Mouse (Mus musculus): Measurements from ENCODE around the gene Cep57. TPM values are rescaled to one million over a fixed set of nuclear protein-coding genes. Genes with fewer than 3 reads are reported as not detected.
"Not testable (repeated sequence)": the region's sequence is repeated elsewhere in the genome, so short reads cannot be mapped to it uniquely, and the experiment has no call there.

Cep57 gene
- polyA plus RNA-seq, 1 experiment from 2014 or later, result 49.2 TPM

DNA sequence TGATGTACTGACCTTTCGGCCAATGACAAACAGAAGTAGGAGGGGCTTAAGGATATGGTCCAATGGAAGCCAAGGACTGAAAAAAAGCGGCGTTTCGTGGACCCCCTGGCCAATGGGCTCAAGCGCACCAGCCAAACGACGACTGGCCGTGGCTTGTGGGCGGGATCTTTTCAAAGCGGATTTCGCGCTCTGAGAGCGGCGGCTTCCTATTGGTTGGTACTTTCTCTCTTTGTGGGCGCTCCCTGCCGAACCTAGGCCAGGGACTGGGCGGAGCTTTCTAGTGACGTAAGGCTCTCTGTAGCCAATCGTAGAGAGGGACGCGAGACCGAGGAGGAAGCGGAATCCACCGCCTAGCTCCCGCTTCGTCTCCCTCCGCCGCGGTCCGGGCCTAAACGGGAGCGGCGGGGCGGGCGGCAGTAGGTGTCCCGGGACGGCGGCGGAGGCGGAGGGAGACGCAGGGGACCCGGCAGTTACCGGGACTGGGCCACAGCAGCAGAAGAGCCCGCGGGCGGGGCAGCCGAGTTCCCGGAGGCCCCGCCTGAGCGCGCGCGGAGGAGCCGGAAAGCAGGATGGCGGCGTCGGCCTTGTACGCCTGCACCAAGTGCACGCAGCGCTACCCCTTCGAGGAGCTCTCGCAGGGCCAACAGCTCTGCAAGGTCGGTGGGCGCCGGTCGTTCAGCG, 639 bp upstream of the Cep57 start, which contains the start of gene Fam76b:
Gene Fam76b, plus strand, starts transcription at position 311 of the 681 bp plus-strand sequence.
- DNase-seq (ENCODE audit: low spot score), result peak; percentile 100
- Histone ChIP-seq H3K4me3 (peak within 1 kb of the TSS; percentile 96), H3K27me3 (ENCODE audit: insufficient read depth, poor library complexity, severe bottlenecking) (no peaks in the 10 kb centered on the region), H3K9me3 (no peaks in the 10 kb centered on the region), H3K4me1 (peaks cover 17% of the 10 kb centered on the region), H3K27ac (peak within 1 kb of the TSS; percentile 99), H3K36me3 (peaks cover 26% of the 10 kb centered on the region)
- WGBS, result under 1% methylated on average over 65 of the region's 67 CpGs

DNA sequence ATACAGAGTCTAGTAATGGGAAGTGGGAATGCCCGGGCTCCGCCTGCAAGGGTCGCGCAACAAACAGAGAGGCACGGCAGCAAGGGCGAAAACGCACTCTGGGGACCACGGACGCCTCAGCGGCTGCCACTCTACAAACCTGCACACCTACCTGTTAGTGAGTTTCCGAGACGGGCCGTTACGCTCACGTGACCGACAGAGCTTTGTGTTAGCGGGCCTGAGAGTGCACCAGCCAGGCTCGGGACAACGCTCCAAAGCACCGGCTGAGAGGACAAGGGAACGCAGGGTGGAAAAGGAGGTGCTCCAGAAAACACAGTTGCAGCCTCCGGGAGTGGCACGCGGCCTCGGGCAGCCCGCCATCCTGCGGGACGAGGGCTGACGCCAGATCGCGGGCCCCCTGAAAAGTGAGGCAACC, 509 bp downstream of the Cep57 start:
- H3K27ac ChIP-seq, result peak overlapping the region; percentile 99
- H3K4me1 ChIP-seq, result peaks cover 20% of the 10 kb centered on the region
- under 1% methylated on average over 31 of the region's 31 CpGs for WGBS
- DNase-seq (ENCODE audit: low spot score), result peak; percentile 89
- no peaks in the 10 kb centered on the region for H3K9me3 ChIP-seq
- peaks cover 19% of the 10 kb centered on the region for H3K36me3 ChIP-seq
- peak overlapping the region; percentile 96 for H3K4me3 ChIP-seq
- no peaks in the 10 kb centered on the region for H3K27me3 ChIP-seq (ENCODE audit: insufficient read depth, poor library complexity, severe bottlenecking)

DNA sequence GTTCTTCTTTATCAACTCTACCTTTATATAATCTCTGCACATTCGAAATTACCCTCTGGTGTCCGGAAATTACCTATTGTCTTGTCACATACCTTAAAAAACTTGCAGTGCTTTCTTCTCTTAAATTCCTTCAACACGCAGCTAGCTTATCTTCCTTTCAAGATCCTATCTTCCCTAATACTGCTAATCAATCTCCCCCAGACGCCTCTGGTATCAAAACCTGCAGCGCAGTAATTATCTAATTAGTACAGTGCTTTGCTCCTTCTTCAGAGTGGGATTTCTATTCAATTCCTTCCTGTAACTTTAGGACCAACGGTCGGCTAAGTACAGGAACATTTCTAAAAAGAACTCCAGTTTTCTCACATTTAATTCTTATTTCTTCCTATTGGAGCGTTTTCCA, 1.0 kb downstream of the Cep57 start:
- Histone ChIP-seq H3K27me3 (ENCODE audit: insufficient read depth, poor library complexity, severe bottlenecking) (no peaks in the 10 kb centered on the region), H3K27ac (peak overlapping the region; percentile 99), H3K4me1 (peaks cover 20% of the 10 kb centered on the region), H3K9me3 (no peaks in the 10 kb centered on the region), H3K36me3 (peaks cover 19% of the 10 kb centered on the region), H3K4me3 (peak overlapping the region; percentile 96)
- 4% methylated on average over 8 of the region's 8 CpGs for whole genome bisulfite sequencing
- no peak for DNase-seq (ENCODE audit: low spot score)

DNA sequence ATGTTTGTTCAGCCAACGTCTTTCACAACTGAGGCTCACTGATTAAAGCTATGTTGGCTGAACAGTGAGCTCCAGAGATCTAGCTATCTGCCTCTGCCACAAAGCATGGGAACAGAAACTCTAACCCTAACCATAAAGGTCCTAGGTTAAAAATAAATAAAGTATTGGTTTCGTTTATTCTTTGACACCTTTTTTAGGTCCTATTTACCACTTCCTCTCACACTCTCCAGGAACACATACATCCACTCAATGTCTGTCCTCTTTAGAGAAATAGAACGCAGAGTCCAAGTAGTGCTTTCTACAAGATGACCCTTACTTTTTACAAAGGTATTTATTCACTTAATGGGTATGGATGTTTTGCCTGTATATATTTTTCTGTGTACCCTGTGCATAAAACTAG, 6.1 kb downstream of the Cep57 start:
- no peaks in the 10 kb centered on the region for H3K27me3 ChIP-seq (ENCODE audit: insufficient read depth, poor library complexity, severe bottlenecking)
- no peaks in the 10 kb centered on the region for H3K9me3 ChIP-seq
- WGBS, result 95% methylated on average over 3 of the region's 3 CpGs
- H3K36me3 ChIP-seq, result peaks cover 62% of the 10 kb centered on the region
- DNase-seq (ENCODE audit: low spot score), result no peak
- H3K27ac ChIP-seq, result no peak overlapping the region
- H3K4me3 ChIP-seq, result no peak overlapping the region
- peaks cover 15% of the 10 kb centered on the region for H3K4me1 ChIP-seq

DNA sequence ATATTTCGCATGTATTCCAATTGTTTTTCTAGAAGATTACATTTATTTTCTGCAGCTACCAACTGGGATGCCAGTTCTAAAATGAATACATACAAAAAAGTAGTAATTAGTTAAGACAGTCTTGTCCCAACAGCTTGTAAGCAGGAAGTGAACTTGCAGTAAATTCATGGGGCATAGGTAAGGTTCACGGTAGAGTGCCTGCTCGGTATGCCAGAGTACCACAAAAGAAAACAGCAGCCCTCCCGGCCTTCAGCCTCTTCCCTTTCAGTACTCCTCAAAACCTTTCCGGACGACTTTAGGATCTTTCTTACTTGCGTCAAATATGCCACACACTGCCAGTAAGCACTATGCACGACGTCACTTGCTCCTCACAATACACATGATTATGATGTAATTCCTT, 8.5 kb downstream of the Cep57 start:
- no peaks in the 10 kb centered on the region for H3K27me3 ChIP-seq (ENCODE audit: insufficient read depth, poor library complexity, severe bottlenecking)
- H3K4me1 ChIP-seq, result 0 out of 2 replicates have a peak, but pooled peaks cover 5% of the 10 kb centered on the region
- peaks cover 84% of the 10 kb centered on the region for H3K36me3 ChIP-seq
- WGBS, result 92% methylated on average over 9 of the region's 9 CpGs
- DNase-seq (ENCODE audit: low spot score), result no peak
- no peak overlapping the region for H3K27ac ChIP-seq
- H3K4me3 ChIP-seq, result no peak overlapping the region
- no peaks in the 10 kb centered on the region for H3K9me3 ChIP-seq

DNA sequence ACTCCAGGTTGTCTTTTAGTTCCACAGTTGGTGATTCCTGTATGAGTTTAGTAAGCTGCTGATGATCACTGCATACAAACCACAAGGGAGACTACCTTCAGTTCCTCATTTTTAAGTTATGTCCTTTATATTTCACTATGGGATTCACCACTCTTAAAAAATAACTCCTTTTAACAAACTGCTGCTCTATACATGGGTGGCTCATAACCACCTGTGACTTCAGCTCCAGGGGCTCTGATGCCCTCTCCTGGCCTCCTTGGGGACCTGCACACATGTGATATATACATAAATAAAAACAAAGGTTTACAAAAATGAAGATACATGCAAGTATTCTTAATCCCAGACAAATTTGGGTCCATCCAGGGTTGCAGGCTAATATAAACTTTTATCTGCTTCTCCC, 17.0 kb downstream of the Cep57 start:
- H3K36me3 ChIP-seq, result peaks cover 90% of the 10 kb centered on the region
- H3K27me3 ChIP-seq (ENCODE audit: insufficient read depth, poor library complexity, severe bottlenecking), result no peaks in the 10 kb centered on the region
- H3K4me3 ChIP-seq, result no peak overlapping the region
- no peaks in the 10 kb centered on the region for H3K9me3 ChIP-seq
- no peak overlapping the region for H3K27ac ChIP-seq
- no peaks in the 10 kb centered on the region for H3K4me1 ChIP-seq
- DNase-seq (ENCODE audit: low spot score), result no peak

DNA sequence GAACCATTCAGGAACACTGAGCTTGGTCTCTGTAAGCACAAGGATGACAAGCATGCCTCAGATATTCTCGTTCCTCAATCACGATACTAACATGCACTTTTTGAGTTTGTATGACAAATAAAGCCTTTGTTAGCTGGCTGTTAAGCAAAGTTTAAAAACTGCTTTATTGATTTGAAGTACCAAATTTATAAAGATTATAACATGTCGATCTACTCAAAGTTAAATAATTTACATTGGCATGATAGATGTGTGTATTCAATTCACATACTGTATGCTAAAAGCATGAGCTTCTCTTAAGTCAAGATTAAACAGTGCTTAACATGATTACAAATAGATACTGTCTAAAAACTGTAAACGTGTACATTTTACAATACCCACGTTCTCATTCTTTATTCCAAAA, 19.2 kb downstream of the Cep57 start:
- Histone ChIP-seq H3K27ac (no peak overlapping the region), H3K4me1 (no peaks in the 10 kb centered on the region), H3K36me3 (peaks cover 84% of the 10 kb centered on the region), H3K9me3 (no peaks in the 10 kb centered on the region), H3K27me3 (ENCODE audit: insufficient read depth, poor library complexity, severe bottlenecking) (no peaks in the 10 kb centered on the region), H3K4me3 (no peak overlapping the region)
- DNase-seq (ENCODE audit: low spot score), result no peak
- 91% methylated on average over 5 of the region's 5 CpGs for WGBS

GRCm38 (mm10) chr9:13806854-13807253, 20.1 kb downstream of the Cep57 start:
- no peak overlapping the region for H3K27ac ChIP-seq
- peaks cover 82% of the 10 kb centered on the region for H3K36me3 ChIP-seq
- no peaks in the 10 kb centered on the region for H3K4me1 ChIP-seq
- no peaks in the 10 kb centered on the region for H3K9me3 ChIP-seq
- no peak for DNase-seq (ENCODE audit: low spot score)
- H3K4me3 ChIP-seq, result no peak overlapping the region
- no peaks in the 10 kb centered on the region for H3K27me3 ChIP-seq (ENCODE audit: insufficient read depth, poor library complexity, severe bottlenecking)
- WGBS, result 91% methylated on average over 7 of the region's 7 CpGs

DNA sequence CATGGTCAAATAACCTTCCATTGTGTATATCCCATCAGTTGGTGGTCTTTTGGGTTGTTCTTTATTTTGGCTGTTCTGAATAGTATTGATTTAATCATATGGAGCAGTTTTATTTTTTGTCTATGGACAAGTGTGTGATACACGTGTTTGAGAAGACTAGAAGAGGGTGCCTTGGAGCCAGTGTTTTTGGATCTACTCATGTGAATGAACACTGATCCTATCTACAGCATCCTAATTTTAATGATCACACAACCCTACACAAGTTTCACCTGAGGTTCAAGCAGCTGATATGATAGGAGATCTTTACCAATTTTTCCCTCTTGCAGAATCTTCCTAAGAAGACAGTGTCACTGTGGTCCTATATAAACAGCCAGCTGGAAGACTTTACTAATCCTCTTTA, 22.4 kb downstream of the Cep57 start:
- Histone ChIP-seq H3K4me3 (no peak overlapping the region), H3K9me3 (no peaks in the 10 kb centered on the region), H3K27ac (no peak overlapping the region), H3K4me1 (no peaks in the 10 kb centered on the region), H3K27me3 (ENCODE audit: insufficient read depth, poor library complexity, severe bottlenecking) (no peaks in the 10 kb centered on the region), H3K36me3 (peaks cover 76% of the 10 kb centered on the region)
- no peak for DNase-seq (ENCODE audit: low spot score)
- 78% methylated on average over 1 of the region's 1 CpGs for WGBS

- Histone ChIP-seq H3K4me3 (no peak overlapping the region), H3K9me3 (no peaks in the 10 kb centered on the region), H3K4me1 (no peaks in the 10 kb centered on the region), H3K27ac (no peak overlapping the region), H3K36me3 (peaks cover 54% of the 10 kb centered on the region), H3K27me3 (ENCODE audit: insufficient read depth, poor library complexity, severe bottlenecking) (no peaks in the 10 kb centered on the region)
- DNase-seq (ENCODE audit: low spot score), result no peak
- 78% methylated on average over 2 of the region's 2 CpGs for WGBS
Observed at GRCm38 (mm10) chr9:13794756-13795155, 32.2 kb downstream of the Cep57 start.

- H3K4me3 ChIP-seq, result no peak overlapping the region
- WGBS, result 68% methylated on average over 1 of the region's 1 CpGs
- no peaks in the 10 kb centered on the region for H3K27me3 ChIP-seq (ENCODE audit: insufficient read depth, poor library complexity, severe bottlenecking)
- H3K36me3 ChIP-seq, result peaks cover 53% of the 10 kb centered on the region
- no peaks in the 10 kb centered on the region for H3K9me3 ChIP-seq
- no peak for DNase-seq (ENCODE audit: low spot score)
- H3K27ac ChIP-seq, result no peak overlapping the region
- H3K4me1 ChIP-seq, result no peaks in the 10 kb centered on the region
Observed at GRCm38 (mm10) chr9:13794302-13794701, 32.6 kb downstream of the Cep57 start.

GRCm38 (mm10) chr9:13790864-13791263, 36.0 kb downstream of the Cep57 start:
- not testable (repeated sequence) for H3K4me1 ChIP-seq; H3K4me3 ChIP-seq; H3K27ac ChIP-seq; H3K9me3 ChIP-seq; H3K27me3 ChIP-seq (ENCODE audit: insufficient read depth, poor library complexity, severe bottlenecking); DNase-seq (ENCODE audit: low spot score)
- H3K36me3 ChIP-seq, result peaks cover 58% of the 10 kb centered on the region
- 92% methylated on average over 8 of the region's 8 CpGs for WGBS

GRCm38 (mm10) chr9:13781985-13782384, 44.9 kb downstream of the Cep57 start:
- WGBS, result 88% methylated on average over 1 of the region's 1 CpGs
- H3K27me3 ChIP-seq (ENCODE audit: insufficient read depth, poor library complexity, severe bottlenecking), result no peaks in the 10 kb centered on the region
- H3K36me3 ChIP-seq, result peaks cover 34% of the 10 kb centered on the region

DNA sequence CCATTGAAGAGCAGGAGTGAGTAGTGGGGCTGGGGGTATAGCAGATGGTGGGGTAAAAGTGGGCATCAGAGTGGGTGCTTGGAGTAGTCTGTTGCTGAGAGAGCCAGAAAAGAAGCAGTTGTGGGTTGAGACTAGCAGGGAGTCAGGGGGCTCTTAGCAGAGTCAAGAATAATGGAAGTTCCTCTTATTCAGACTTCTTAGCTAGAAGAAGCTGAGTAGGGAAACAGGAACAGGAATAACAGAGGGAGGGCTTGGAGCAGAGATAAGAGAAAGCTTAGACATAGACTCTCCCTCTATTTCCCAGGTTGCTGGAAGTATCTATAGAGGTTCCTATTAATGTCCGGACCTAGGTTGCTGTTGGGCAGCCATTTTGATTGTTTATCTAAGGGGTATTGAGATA, 52.2 kb downstream of the Cep57 start:
- no peaks in the 10 kb centered on the region for H3K9me3 ChIP-seq
- H3K4me1 ChIP-seq, result peaks cover 18% of the 10 kb centered on the region
- H3K36me3 ChIP-seq, result no peaks in the 10 kb centered on the region
- no peak for DNase-seq (ENCODE audit: low spot score)
- no peaks in the 10 kb centered on the region for H3K27me3 ChIP-seq (ENCODE audit: insufficient read depth, poor library complexity, severe bottlenecking)
- 83% methylated on average over 1 of the region's 1 CpGs for WGBS
- H3K27ac ChIP-seq, result no peak overlapping the region
- H3K4me3 ChIP-seq, result no peak overlapping the region

More at GRCm38 (mm10) chr9:13781985-13782384, 44.9 kb downstream of the Cep57 start:
- no peak overlapping the region for H3K27ac ChIP-seq
- no peak overlapping the region for H3K4me3 ChIP-seq
- H3K9me3 ChIP-seq, result no peaks in the 10 kb centered on the region
- H3K4me1 ChIP-seq, result peaks cover 4% of the 10 kb centered on the region
- no peak for DNase-seq (ENCODE audit: low spot score)
